Comparison of ENCODE assay signal across 9 mouse cellular contexts in the genomic region with DNA sequence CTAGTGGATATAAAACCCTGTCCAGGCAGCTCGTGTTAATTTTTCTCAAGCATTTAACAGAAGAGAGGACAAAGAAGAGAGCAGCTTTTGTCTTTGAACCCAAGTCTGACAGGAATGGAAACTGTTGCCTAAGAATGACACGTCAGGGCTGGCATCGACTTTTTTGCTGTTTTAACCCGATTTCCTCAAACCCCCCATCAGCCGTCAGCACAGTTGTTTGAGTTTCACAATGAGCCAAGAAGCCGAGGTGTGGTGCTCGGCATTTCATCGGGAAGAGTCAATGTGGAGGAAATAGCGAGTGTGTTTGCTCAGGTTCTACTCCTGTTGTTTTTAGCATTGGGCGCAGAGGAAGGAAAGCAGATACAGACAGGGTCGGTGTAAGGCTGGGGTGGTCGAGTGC.
A peak's percentile ranks its signal among the peaks of the same experiment; 100 is the strongest.
DNase-seq lines count a peak whose midpoint lies in the region; ATAC-seq and TF ChIP-seq lines count a peak whose summit lies in the region.
"Had no signal": no experiment of that assay in that cellular context is flagged by ENCODE, and none has a peak within 500 bp of the region (broad histone marks: within the 10 kb centered on the region; RNA-seq: fewer than 3 reads in every experiment).

No protein-coding gene starts in this region.

- no peak for TF ChIP-seq POLR2A in thymus, adult 2 months (IDR thresholded peaks at IDR 0.05; ENCODE audit: control insufficient read depth, extremely low read depth, insufficient read depth, low read length, poor library complexity)

- peak; percentile 26 for DNase-seq in adrenal gland, adult 2 months
- no peak for DNase-seq in adrenal gland, postnatal 4 days (ENCODE audit: low spot score in 2 of 2)
- DNase-seq in thymus, adult 2 months, result no peak
- DNase-seq in thymus, adult 18-20 months, result no peak
- peak; percentile 86 for DNase-seq in lung, postnatal 0 days (ENCODE audit: low spot score)
- no peak for DNase-seq in testis, postnatal 14 days (ENCODE audit: low spot score)
- no peak for DNase-seq in right cerebral cortex, postnatal 4 days
- DNase-seq in adrenal gland, postnatal 36 days, result no peak
- DNase-seq: gastrocnemius, postnatal 25 days had no signal

- H3K4me3 ChIP-seq in thymus, adult 2 months (ENCODE audit: control insufficient read depth, insufficient read depth, low read length), result no peak overlapping the region
- no peak overlapping the region for H3K4me3 ChIP-seq in lung, postnatal 0 days (ENCODE audit: low read depth, low read length)

- no peaks in the 10 kb centered on the region for H3K27me3 ChIP-seq in thymus, adult 2 months (ENCODE audit: control insufficient read depth, insufficient read depth, low read length)
- no peaks in the 10 kb centered on the region for H3K27me3 ChIP-seq in lung, postnatal 0 days (replicated peaks; ENCODE audit: insufficient read depth, low read length)

- H3K9ac ChIP-seq in lung, postnatal 0 days (replicated peaks; ENCODE audit: low read depth), result no peak overlapping the region

- H3K4me2 ChIP-seq in lung, postnatal 0 days (replicated peaks; ENCODE audit: low read depth, low read length), result peak overlapping the region; percentile 25

- H3K27ac ChIP-seq in thymus, adult 2 months (ENCODE audit: control insufficient read depth, insufficient read depth, low read length), result peak overlapping the region; percentile 27; the same call in 1 of the 2 replicates
- peak overlapping the region; percentile 23 for H3K27ac ChIP-seq in lung, postnatal 0 days (ENCODE audit: low read length)

- H3K9me3 ChIP-seq in lung, postnatal 0 days (ENCODE audit: low read length), result no peaks in the 10 kb centered on the region

- peak; percentile 52 for ATAC-seq in lung, postnatal 0 days

- WGBS in thymus, adult 2 months, result 87% methylated on average over 12 of the region's 12 CpGs
- 20% methylated on average over 12 of the region's 12 CpGs for whole genome bisulfite sequencing in lung, postnatal 0 days

- no peaks in the 10 kb centered on the region for H3K4me1 ChIP-seq in thymus, adult 2 months (replicated peaks; ENCODE audit: control insufficient read depth, insufficient read depth, low read length)
- peaks cover 3% of the 10 kb centered on the region for H3K4me1 ChIP-seq in lung, postnatal 0 days (ENCODE audit: insufficient read depth, low read depth, low read length)

- no peak for TF ChIP-seq CTCF in thymus, adult 2 months (IDR thresholded peaks at IDR 0.05; ENCODE audit: borderline replicate concordance, control insufficient read depth, extremely low read depth, insufficient read depth, low read length, poor library complexity)
- TF ChIP-seq CTCF in lung, postnatal 0 days (IDR thresholded peaks at IDR 0.05), result no peak

- TF ChIP-seq EP300 in lung, postnatal 0 days (IDR thresholded peaks at IDR 0.05), result peak; percentile 46

- H3K36me3 ChIP-seq in thymus, adult 2 months (ENCODE audit: control insufficient read depth, insufficient read depth, low read length), result no peaks in the 10 kb centered on the region
- no peaks in the 10 kb centered on the region for H3K36me3 ChIP-seq in lung, postnatal 0 days (ENCODE audit: insufficient read depth, low read length)

Comparison
In these comparisons a context has a peak if more than half of its experiments do, and no peak if none do; other contexts are left out.
1. DNase-seq: peak in adrenal gland, adult 2 months (single experiment) and lung, postnatal 0 days (single experiment); none in adrenal gland, postnatal 4 days (0 of 2), thymus, adult 2 months (single experiment), thymus, adult 18-20 months (0 of 2), testis, postnatal 14 days (single experiment), right cerebral cortex, postnatal 4 days (single experiment) and adrenal gland, postnatal 36 days (0 of 2).